Mouse (Mus musculus) left cerebral cortex, postnatal 14 days (tissue): ENCODE data around the gene Btnl10. TPM values are rescaled to one million over a fixed set of nuclear protein-coding genes. Genes with fewer than 3 reads are reported as not detected.
"Not testable (repeated sequence)": the region's sequence is repeated elsewhere in the genome, so short reads cannot be mapped to it uniquely, and the experiment has no call there.

Source experiments
- DNase-seq, 2 experiments: peaks; one replicate each; pipeline ENCODE4 v3.0.0; 2021 to 2022; ENCODE audit warnings: low spot score in 2 of 2, mixed read lengths in 1 of 2
- intact Hi-C: fragments of 180-260 bp; cut with DNase I; formaldehyde crosslinking; loops from one replicate; pipeline ENCODE4 v1.15.1; 2025
- total RNA-seq, 2 experiments: library from RNA; stranded (reverse); gene quantifications; 2 replicates each; pipeline ENCODE4 v1.2.3; 2021

The Btnl10 gene
- total RNA-seq, 2 experiments from 2014 or later: not detected

DNA sequence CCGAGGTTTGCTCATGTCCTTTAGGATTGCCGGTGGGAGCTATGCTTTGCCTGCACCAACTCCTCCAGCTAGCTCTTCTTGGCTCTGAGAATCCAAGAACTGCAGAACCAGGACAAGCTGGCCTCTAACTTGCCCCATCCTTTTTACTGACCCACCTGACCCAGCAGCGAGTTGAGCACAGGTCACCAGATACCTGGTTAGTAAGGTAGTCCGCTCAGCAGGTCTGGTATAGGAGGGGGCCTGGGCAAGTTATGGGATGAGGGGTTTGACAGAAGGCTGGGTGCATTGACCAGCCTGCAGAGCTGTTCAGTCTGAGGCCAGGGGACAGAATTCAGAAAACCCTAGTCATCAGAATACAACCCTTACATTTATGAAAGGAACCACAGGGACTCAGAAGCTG, 11.3 kb downstream of the Btnl10 start:
- intact Hi-C loops: no loop called here

GRCm38 (mm10) chr11:58929641-58930040, 11.9 kb downstream of the Btnl10 start:
- no peak for DNase-seq
- intact Hi-C loops: no loop called here

More for the DNA sequence above, 11.3 kb downstream of the Btnl10 start:
- DNase-seq: no peak

DNA sequence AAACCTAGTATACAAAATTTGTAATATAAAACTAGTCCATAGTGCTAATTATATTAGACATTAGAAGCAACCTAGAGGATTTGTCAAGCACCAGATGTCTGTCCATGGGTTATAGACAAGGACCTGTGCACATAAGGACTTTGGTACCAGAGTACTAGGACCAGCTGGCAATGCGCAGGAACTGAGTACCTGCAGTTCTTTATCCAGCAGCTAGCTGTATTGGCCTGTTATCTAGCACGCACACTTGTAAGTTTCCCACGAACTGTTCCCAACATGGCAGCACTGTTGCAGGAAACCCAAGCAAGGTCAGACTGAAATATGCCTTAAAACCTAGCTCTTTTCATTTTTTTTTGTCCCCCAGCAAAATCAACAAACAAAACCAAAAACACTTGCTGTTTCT, 12.5 kb downstream of the Btnl10 start:
- no peak for DNase-seq
- intact Hi-C loops: no loop called here

- no peak for DNase-seq
- intact Hi-C loops: no loop called here
Observed at GRCm38 (mm10) chr11:58931576-58931975, 13.9 kb downstream of the Btnl10 start.

- intact Hi-C loops: no loop called here
Observed at GRCm38 (mm10) chr11:58937909-58938308, 20.2 kb downstream of the Btnl10 start.

DNA sequence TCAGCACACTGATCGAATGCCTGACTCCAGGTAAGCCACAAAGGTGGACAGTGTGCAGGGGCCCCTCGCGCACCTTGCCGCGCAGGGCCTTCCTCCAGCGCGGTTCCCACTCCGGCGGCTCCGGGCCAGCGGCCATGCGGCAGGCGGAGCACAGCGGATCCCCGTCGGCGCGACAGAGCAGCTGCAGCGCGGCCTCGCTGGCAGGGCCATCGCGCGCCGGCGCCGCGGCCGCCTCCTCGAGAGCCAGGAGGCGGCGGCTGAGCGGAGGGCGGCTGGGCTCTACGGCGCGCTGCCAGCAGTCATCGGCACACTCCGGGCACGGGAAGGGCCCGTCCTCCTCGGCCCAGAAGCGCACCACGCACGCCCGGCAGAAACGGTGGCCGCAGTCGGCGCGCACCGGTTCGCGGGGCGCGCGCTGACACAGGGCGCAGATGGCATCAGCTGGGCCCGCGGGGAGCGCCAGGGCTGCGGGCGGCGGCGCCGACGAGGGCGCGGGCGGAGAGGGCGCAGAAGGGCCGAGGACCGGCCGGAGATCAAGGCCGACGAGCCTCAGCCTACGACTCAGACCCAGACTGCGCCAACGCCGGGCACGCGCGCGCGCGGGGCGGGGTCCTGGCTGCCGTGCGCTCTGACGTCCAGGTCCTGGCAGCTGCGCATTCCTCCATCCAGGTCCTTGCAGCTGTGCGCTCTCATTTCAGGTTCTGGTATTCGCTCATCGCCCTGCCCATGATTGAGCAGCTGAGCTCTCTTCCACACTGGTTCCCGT, 20.8 kb downstream of the Btnl10 start, which contains the start of gene Rnf187:
Gene Rnf187 (minus strand): TSS at position 595 of the 766 bp plus-strand sequence.
- DNase-seq: peak; percentile 91 to 94
- intact Hi-C loops: no loop called here

More at GRCm38 (mm10) chr11:58937909-58938308, 20.2 kb downstream of the Btnl10 start:
- no peak for DNase-seq

- DNase-seq: no peak
- intact Hi-C loops: no loop called here
Observed at GRCm38 (mm10) chr11:58939088-58939439, 21.4 kb downstream of the Btnl10 start.

DNA sequence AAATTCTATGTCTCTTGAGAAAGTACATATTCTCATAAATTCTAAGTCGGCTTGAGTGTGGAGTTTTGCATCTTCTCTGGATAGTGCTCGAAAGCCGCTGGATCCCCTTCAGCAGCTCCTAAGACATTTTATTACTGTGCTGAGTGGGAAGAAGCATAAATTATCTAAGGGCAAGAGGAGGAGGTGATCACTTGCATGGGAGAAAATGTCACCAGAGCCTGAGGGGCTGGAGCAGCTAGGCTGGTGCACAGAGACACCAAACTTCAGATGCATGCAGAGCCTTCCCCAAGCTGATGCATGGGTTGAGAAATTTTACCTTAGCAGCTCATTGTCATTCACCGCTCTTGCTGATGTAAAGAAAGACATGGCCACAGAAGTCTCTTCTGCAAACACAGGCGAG, 26.4 kb downstream of the Btnl10 start:
- intact Hi-C loops: no loop called here

DNA sequence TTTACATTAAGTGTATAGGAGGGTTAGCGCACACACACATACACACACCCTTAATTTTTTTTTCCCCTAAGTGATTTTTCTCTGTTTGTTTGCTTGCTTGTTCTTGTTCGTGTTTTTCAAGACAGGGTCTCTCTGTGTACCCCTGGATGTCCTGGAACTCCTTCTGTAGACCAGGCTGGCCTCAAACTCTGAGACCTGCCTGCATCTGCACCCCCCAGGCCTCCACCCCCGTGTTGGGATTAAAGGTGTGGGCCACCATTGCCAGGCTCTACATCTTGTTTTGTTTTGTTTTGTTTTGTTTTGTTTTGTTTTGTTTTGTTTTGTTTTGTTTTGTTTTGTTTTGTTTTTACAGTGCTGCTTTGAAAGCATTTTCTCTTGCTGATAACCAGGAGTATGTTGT, 29.6 kb downstream of the Btnl10 start:
- intact Hi-C loops: no loop called here
- no peak for DNase-seq

More for the DNA sequence above, 26.4 kb downstream of the Btnl10 start:
- no peak for DNase-seq

DNA sequence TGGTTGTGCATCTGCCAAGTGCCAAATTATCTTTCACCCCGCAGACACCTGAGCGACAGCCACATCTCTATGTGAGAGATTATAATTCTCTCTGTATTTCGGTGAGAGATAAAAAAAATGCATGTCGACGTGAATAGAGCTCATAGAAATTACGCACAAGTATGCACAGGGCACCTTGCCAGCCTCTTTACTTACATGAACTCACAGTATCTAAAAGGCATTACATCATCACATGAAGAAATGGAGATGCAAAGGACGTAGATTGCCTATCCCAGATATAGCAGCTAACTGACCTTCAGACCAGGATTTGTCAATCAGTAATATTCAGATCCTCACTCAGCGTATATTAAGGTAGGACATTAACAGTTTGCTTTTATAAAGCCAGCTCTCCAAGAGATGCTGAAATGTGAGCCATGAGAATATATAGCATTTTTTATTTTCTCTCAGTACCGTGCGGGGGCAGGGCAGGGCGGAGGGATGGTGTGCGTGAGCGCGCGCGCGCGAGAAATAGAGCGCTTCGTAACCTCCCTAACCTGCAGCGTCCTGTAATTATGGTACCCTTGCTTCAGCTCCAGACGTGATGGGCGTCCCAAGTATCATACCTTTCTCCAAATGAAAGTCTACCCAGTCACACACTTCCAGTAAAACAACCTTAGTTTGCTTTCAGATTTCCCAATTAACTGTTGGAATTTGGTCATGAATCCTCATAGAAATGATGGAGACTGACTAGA, 30.3 kb downstream of the Btnl10 start:
- intact Hi-C loops: no loop called here
- DNase-seq: peak; percentile 64 to 84

DNA sequence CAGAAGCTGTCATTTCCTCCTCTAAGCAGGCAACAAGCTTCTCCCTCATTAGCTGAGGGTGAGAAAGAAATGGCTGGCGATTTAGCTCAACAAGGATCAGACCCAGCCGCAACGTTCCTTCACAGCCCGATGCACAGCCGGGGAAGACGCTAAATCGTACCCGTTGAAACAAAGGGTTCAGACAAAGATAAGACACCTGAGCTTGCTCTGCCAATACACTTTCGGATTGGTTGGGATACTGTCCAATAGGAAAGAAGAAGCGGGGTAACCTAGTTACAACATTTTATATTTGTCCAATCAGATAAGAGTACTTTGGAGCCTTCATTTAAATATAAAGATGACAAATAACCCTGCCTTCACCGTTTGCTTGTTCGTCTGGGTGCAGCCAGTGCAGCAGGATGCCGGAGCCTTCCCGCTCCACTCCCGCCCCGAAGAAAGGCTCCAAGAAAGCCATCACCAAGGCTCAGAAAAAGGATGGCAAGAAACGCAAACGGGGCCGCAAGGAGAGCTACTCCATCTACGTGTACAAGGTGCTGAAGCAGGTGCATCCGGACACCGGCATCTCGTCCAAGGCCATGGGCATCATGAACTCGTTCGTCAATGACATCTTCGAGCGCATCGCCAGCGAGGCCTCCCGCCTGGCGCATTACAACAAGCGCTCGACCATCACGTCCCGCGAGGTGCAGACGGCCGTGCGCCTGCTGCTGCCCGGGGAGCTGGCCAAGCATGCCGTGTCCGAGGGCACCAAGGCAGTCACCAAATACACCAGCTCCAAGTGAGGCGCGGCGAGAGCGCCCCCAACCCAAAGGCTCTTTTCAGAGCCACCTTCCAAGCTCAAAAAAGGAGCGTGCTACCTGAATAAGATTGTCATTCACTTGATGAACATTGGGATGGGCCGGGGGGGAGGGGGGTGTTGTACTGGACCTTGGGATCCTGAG, 31.1 kb downstream of the Btnl10 start, which contains the start of gene Hist3h2ba:
Gene Hist3h2ba (plus strand): TSS at position 379 of the 938 bp plus-strand sequence.
- DNase-seq: peak; percentile 84 to 96
- intact Hi-C loops: no loop called here

GRCm38 (mm10) chr11:58949480-58950431, 32.0 kb downstream of the Btnl10 start:
- intact Hi-C loops: no loop called here
- peak; percentile 74 to 89 for DNase-seq

DNA sequence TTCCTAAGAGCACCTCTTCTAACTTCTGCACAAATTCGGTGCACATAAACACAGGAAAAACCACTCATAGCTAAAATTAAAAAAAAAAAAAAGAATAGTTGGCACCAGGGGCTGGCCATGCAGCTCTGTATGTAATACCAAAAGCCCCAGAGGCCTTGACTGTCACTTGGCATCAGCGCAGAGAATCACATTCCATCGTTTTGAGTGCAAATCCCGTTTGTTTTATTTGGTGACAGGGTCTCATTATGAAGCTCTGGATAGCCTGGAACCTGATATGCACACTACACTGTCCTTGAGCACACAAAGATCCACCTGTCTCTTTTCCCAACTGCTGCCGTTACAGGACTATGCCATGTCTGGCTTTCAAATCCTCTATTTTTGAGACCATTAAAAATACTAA, 33.5 kb downstream of the Btnl10 start:
- DNase-seq: no peak
- intact Hi-C loops: no loop called here

DNA sequence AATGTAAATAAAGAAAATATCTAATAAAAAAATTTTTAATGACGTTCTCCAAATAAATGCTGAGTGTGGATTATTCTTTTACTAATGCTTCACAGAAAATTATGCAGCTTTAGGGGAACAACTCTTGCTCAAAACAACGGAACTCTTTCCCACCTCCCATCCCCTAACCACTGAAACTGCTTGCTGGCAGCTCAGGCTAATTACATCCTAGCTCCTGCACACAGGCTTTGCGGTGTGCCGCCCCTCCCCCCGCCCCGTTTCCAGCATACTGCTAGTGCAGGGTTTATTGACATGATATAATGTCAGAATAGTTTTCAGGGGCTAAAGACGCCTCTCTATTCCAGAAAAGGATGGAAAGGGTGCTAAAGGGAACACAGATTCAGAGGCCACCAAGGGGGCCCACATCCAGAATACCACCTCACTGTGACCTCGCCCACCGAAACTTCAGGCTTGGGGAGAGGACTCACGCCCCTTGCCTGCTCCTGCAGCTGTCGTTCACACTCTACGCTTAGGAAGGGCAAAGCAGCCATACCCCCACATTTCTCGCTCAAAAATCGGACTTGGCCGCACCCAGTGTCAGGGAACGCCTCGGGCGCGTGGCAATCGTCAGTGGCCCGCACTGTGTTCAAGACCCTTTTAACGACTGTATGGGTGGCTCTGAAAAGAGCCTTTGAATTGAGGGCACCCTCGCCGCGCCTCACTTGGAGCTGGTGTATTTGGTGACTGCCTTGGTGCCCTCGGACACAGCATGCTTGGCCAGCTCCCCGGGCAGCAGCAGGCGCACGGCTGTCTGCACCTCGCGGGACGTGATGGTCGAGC, 35.9 kb downstream of the Btnl10 start:
- intact Hi-C loops: no loop called here

DNA sequence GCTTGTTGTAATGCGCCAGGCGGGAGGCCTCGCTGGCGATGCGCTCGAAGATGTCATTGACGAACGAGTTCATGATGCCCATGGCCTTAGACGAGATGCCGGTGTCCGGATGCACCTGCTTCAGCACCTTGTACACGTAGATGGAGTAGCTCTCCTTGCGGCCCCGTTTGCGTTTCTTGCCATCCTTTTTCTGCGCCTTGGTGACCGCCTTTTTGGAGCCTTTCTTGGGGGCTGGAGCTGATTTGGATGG, 36.4 kb downstream of the Btnl10 start:
- DNase-seq: not testable (repeated sequence)

More for the DNA sequence above, 35.9 kb downstream of the Btnl10 start:
- no peak for DNase-seq

GRCm38 (mm10) chr11:58954420-58955142, 36.9 kb downstream of the Btnl10 start, which contains the start of the genes Hist3h2a and Trim17:
TSS of gene Hist3h2a (plus strand) at chr11:58954685.
TSS of gene Trim17 (plus strand) at chr11:58954685.
- intact Hi-C loops: no loop called here
- DNase-seq: peak; percentile 93 to 98

More for the DNA sequence above, 36.4 kb downstream of the Btnl10 start:
- intact Hi-C loops: not testable (repeated sequence)
